Mouse (Mus musculus) brain, embryonic 14.5 days (tissue): ENCODE measurements around the gene Cnga1.

Experiments
- CTCF ChIP-seq: fragments of 200-500 bp; IDR thresholded peaks from 2 replicates; pipeline ENCODE4 v1.5.1; 2012; ENCODE audit warnings: inconsistent platforms, mild to moderate bottlenecking, moderate library complexity, borderline replicate concordance; ENCODE audit not compliant: insufficient read depth, insufficient read length; ENCODE audit errors: extremely low read depth
- POLR2A ChIP-seq: fragments of 200-500 bp; IDR thresholded peaks from 2 replicates; pipeline ENCODE4 v1.6.1; 2012; ENCODE audit warnings: mild to moderate bottlenecking, inconsistent platforms, borderline replicate concordance; ENCODE audit not compliant: poor library complexity, insufficient read depth, insufficient read length, severe bottlenecking; ENCODE audit errors: extremely low read depth

GRCm38 (mm10) chr5:72689556-72689955 lies 45.5 kb upstream of the Cnga1 start:
- TF ChIP-seq CTCF, result no peak
- no peak for TF ChIP-seq POLR2A
